Mouse (Mus musculus): ENCODE data around the gene Rab13.

DNA sequence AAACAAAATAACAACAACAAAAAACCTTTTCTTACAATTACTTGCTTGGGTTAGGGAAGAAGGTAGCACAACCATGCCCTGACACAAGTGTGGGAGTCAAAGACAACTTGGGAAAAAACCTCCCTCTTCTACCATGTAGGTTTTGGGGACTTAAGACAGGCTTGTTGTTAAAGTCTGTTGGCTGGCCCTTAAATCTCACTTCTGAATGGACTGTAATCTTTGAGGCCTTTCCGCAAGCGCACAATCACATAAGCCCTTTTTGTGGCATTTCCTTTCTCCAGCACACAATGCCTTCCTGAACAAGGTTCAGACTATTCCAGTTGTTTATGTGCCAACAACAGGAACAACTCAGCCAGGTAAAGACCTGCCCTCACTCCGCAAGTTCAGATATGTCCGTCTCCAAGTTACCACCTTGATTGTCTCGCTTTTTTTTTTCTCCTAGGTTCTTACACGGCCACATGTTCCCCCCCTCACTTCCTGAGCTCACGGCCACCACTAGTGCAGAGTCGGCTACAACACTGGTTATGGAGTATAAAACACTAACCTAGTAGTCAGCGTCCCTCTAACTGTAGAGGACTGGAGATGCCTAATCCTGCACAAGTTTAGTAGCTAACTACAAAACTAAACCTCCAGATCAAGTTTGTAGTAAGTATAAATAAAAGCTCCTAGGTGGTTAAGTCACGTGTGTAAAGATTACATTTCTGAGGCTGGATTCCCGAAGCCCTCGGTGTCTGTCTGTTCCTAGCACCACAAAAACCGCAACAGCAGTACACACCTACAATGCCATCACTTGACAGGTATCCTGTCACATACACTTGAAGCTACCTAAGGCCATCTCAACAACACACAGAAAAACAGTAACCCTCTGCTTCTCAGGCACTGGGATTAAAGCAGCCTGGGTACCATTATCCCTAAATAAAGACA is 1.8 kb upstream of the Rab13 start:
- TF ChIP-seq POLR2A (IDR thresholded peaks at IDR 0.05; ENCODE audit: low read depth, low read length) (no peak), CTCF (IDR thresholded peaks at IDR 0.05; ENCODE audit: extremely low read depth, insufficient read depth, insufficient read length, insufficient replicate concordance) (no peak)

Data from spleen, adult 2 months (tissue).